Mouse (Mus musculus) embryonic facial prominence, embryonic 14.5 days (tissue): ENCODE data around the gene Stat5b. TPM values are rescaled to one million over a fixed set of nuclear protein-coding genes. Genes with fewer than 3 reads are reported as not detected.

ENCODE experiments used
- ATAC-seq: fragments of 200-750 bp; cut with Nextera tagmentation; 2 replicates; pipeline ENCODE4 v1.8.0; 2017; ENCODE audit warnings: low read depth, moderate number of reproducible peaks, moderate TSS enrichment
- DNase-seq: peaks from one replicate; pipeline ENCODE4 v3.0.0-alpha.2; 2015; ENCODE audit warnings: low spot score
- H3K27ac ChIP-seq: fragments of 300-500 bp; sonication (generic); replicated peaks from 2 replicates; pipeline ENCODE4 v1.5.1; 2014; ENCODE audit warnings: low read depth, mild to moderate bottlenecking, low read length, moderate library complexity
- H3K27me3 ChIP-seq: fragments of 300-500 bp; sonication (generic); replicated peaks from 2 replicates; pipeline ENCODE4 v1.6.1; 2014; ENCODE audit warnings: low read length; ENCODE audit not compliant: control insufficient read depth, insufficient read depth
- H3K36me3 ChIP-seq: fragments of 300-500 bp; sonication (generic); 2 replicates; pipeline ENCODE4 v1.6.1; 2014; ENCODE audit warnings: low read length, mixed read lengths; ENCODE audit not compliant: control insufficient read depth, insufficient read depth
- H3K4me1 ChIP-seq: fragments of 300-500 bp; sonication (generic); 2 replicates; pipeline ENCODE4 v1.6.1; 2014; ENCODE audit warnings: antibody characterized with exemption, low read length; ENCODE audit not compliant: control insufficient read depth, insufficient read depth
- H3K4me2 ChIP-seq: fragments of 300-500 bp; sonication (generic); 2 replicates; pipeline ENCODE4 v1.6.1; 2014; ENCODE audit warnings: low read depth, mild to moderate bottlenecking, low read length, moderate library complexity, mixed read lengths
- H3K4me3 ChIP-seq: fragments of 300-500 bp; sonication (generic); 2 replicates; pipeline ENCODE4 v1.5.1; 2014; ENCODE audit warnings: low read depth, mild to moderate bottlenecking, low read length
- H3K9ac ChIP-seq: fragments of 300-500 bp; sonication (generic); 2 replicates; pipeline ENCODE4 v1.6.1; 2014; ENCODE audit warnings: low read depth, mild to moderate bottlenecking, low read length, moderate library complexity, mixed read lengths
- H3K9me3 ChIP-seq: fragments of 300-500 bp; sonication (generic); 2 replicates; pipeline ENCODE4 v1.6.1; 2016; ENCODE audit warnings: low read length; ENCODE audit not compliant: control insufficient read depth
- WGBS: fragments of 180-500 bp; shearing (Covaris S2); extraction: QIAGEN DNeasy Blood & Tissue Kit; methylation state at CpG from one replicate; pipeline ENCODE4 v1.1.7; 2014; 5-methylcytosine and 5-hydroxymethylcytosine counted together
- polyA plus RNA-seq: library from polyadenylated mRNA; unstranded; fragments of >200 nt; fragmentation: Nextera tagmentation; extraction: Ambion mirVana; gene quantifications from 2 replicates; pipeline ENCODE4 v1.2.1, GENCODE M21; 2014

Gene Stat5b
- polyA plus RNA-seq, 1 experiment from 2014 or later = 27.6 TPM

DNA sequence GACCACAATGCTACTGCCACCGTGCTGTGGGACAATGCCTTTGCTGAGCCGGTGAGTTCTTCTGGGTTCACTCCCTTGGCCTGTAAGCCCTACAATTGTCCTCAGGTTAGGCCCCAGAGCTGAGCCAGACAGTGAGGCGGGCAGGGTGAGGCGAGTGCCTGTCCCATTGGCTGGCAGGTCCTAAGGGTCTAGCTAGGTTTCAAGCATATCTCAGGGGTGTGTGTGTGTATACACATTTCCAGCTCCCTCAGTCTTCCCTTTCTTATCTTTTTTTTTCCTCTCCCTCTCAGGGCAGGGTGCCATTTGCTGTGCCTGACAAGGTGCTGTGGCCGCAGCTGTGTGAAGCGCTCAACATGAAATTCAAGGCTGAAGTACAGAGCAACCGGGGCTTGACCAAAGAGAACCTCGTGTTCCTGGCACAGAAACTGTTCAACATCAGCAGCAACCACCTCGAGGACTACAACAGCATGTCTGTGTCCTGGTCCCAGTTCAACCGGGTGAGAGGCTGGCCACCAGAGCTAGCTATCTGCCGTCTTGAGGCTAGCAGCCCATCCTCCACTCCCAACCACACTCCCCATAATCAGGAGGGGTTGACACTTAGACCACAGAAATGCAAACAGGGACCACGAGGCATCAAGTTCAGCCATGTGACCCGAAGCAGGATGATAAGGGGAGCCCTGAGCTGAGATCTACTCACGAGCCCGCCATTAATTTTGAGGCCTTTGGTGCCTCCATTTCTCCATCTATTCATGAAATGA, 29.0 kb upstream of the Stat5b start:
- H3K27ac ChIP-seq = no peak overlapping the region
- H3K4me2 ChIP-seq = no peak overlapping the region
- H3K27me3 ChIP-seq = no peaks in the 10 kb centered on the region
- H3K9ac ChIP-seq = no peak overlapping the region
- H3K9me3 ChIP-seq = no peaks in the 10 kb centered on the region
- WGBS = 72% methylated on average over 15 of the region's 15 CpGs
- DNase-seq (no peak), ATAC-seq (no peak)
- no peaks in the 10 kb centered on the region for H3K4me1 ChIP-seq
- H3K4me3 ChIP-seq = no peak overlapping the region
- no peaks in the 10 kb centered on the region; the same call in 1 of the 2 replicates for H3K36me3 ChIP-seq

DNA sequence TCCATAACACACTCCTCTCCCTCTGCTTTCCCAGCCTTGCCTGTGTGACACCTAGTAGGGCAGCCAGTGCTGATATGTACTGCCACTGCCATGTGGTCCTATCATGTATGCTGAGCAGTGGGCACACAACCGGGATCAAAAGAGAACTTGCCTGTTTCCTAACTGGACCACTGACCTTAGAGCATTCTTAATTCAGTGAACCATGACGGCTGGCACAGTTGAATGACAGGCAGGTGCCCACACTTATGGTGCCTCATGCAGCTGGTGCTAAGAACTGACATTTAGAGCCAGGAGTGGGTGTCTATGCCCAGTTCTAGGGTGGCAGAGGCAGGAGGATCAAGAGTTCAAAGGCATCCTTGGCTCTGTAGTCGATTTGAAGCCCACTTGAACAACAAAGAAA, 25.2 kb upstream of the Stat5b start:
- Histone ChIP-seq H3K27ac (no peak overlapping the region), H3K4me1 (no peaks in the 10 kb centered on the region; the same call in 1 of the 2 replicates), H3K27me3 (no peaks in the 10 kb centered on the region), H3K9me3 (no peaks in the 10 kb centered on the region), H3K4me3 (no peak overlapping the region), H3K4me2 (no peak overlapping the region), H3K9ac (no peak overlapping the region), H3K36me3 (no peaks in the 10 kb centered on the region; the same call in 1 of the 2 replicates)
- ATAC-seq = no peak
- 75% methylated on average over 3 of the region's 3 CpGs for WGBS
- no peak for DNase-seq

DNA sequence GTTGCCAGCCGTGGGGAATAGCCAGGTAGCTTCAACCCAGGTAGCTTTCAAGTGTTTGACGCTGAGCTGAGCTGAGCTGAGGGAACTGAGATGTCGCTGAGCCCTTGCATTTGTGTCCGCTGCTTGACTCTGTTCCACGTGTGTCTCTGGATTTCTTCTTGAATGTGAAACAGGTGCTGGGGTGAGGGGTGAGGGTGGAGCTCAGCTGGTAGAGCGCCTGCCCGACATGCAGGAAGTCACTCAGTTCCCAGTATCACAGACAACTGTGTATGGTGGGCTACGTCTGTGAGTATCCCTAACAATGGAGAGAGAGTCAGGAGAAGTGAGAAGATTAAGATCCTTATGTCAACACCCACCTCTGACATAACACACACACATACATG, 20.4 kb upstream of the Stat5b start:
- H3K9ac ChIP-seq = no peak overlapping the region
- no peaks in the 10 kb centered on the region for H3K9me3 ChIP-seq
- H3K4me1 ChIP-seq = no peaks in the 10 kb centered on the region; the same call in 1 of the 2 replicates
- H3K4me2 ChIP-seq = no peak overlapping the region
- DNase-seq (no peak), ATAC-seq (no peak)
- no peaks in the 10 kb centered on the region for H3K36me3 ChIP-seq
- H3K4me3 ChIP-seq = no peak overlapping the region
- WGBS = 56% methylated on average over 8 of the region's 8 CpGs
- no peak overlapping the region for H3K27ac ChIP-seq
- no peaks in the 10 kb centered on the region for H3K27me3 ChIP-seq

DNA sequence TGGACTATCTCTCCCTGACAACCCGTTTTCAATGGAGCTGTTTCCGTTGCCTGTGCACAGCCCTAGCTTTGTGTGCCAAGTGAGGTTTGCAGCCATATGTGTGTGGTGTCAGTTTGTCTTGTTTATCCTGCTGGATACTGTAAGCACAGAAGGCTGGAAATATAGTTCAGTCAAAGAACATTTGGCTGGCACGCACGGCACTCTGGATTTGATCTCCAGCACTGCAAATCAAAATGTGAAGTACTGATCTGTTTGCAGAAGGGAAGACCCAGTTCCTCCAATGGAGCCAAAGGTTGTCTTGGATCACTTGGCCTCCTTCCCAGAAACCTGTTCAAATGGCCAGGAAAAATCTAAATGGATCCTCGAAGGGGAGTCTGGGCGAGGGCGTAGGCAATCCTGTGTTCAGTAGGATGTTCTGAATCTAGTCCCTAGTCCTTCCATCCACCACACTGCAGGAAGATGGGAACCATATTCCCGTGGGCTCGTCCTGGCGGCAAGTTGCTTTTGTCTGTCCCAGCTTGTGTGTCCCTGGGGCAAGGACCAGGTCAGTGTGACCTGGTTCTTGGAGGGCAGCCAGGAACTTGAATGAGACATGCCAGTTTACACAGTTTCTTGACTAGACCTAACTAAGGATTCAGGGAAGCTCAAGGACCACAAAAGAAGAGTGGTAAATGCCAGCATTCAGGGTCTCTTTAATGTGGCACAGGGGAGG, 19.9 kb upstream of the Stat5b start:
- no peak overlapping the region for H3K27ac ChIP-seq
- WGBS = 72% methylated on average over 10 of the region's 10 CpGs
- H3K4me2 ChIP-seq = no peak overlapping the region

DNA sequence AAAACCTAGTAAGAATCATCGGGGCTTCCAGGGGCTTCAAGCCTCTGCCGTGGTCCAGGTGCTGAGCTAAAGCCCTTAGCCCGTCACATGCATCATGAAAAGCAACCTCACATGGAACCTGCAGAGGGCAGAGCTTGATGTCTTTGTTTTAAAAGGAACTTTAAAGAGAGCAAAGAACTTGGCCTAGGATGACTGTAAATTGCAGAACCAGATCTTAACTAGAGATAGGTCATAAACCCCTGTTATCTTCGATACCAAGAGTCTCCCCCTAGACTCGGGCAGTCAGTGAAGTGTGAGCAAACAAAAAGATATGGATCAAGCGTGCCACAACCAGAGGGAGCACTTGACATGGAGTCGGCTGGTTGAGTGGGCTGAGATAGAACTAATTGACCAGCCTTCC, 15.1 kb upstream of the Stat5b start:
- Histone ChIP-seq H3K4me1 (no peaks in the 10 kb centered on the region; the same call in 1 of the 2 replicates), H3K36me3 (no peaks in the 10 kb centered on the region), H3K9ac (no peak overlapping the region), H3K27ac (no peak overlapping the region), H3K4me3 (no peak overlapping the region), H3K4me2 (no peak overlapping the region), H3K27me3 (no peaks in the 10 kb centered on the region; the same call in none of the 2 replicates), H3K9me3 (no peaks in the 10 kb centered on the region)
- DNase-seq (no peak), ATAC-seq (no peak)
- 85% methylated on average over 7 of the region's 7 CpGs for WGBS

More for the DNA sequence above, 19.9 kb upstream of the Stat5b start:
- no peak for ATAC-seq
- H3K27me3 ChIP-seq = no peaks in the 10 kb centered on the region
- no peaks in the 10 kb centered on the region for H3K36me3 ChIP-seq
- no peak overlapping the region for H3K4me3 ChIP-seq
- no peak for DNase-seq
- no peaks in the 10 kb centered on the region; the same call in 1 of the 2 replicates for H3K4me1 ChIP-seq
- H3K9ac ChIP-seq = no peak overlapping the region
- H3K9me3 ChIP-seq = no peaks in the 10 kb centered on the region

DNA sequence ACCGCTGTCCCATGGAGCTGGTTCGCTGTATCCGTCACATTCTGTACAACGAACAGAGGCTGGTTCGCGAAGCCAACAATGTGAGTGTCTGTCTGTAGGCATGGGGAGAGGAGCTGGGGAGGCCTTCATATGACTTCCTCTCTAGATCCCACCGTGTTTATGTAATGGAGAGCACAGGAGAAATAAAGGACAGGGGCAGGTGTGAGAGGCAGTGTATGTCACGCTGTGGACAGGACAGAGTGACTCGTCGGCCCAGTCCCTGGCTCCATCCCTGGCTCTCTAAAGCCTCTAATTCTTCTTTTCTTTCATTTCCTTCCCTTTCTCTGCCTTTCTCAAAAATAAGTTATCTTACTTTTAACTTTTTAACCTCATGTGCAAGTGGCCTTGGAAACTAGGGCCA, 12.6 kb upstream of the Stat5b start:
- no peaks in the 10 kb centered on the region; the same call in none of the 2 replicates for H3K27me3 ChIP-seq
- no peaks in the 10 kb centered on the region for H3K36me3 ChIP-seq

DNA sequence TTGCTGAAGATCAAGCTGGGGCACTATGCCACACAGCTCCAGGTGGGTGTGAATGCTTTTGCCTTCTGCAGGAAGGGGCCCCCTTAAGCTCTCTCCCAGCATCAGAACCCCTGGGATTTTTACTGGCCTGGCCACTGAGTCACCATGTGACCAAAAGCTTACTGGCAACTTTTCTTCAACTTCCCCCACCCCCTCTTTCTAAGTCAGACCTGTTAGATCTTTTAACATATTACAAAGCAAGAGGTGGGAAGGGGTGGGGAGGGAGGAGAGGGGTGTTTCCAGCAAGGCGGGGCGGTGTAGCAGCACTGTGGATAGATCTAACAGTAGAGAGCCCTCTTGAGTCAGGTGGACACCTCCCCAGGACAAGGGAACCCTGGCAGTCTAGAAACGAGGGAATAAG, 11.3 kb upstream of the Stat5b start:
- no peak overlapping the region for H3K4me3 ChIP-seq
- no peaks in the 10 kb centered on the region for H3K36me3 ChIP-seq
- H3K27me3 ChIP-seq = no peaks in the 10 kb centered on the region; the same call in none of the 2 replicates
- H3K4me1 ChIP-seq = peaks cover 7% of the 10 kb centered on the region; the same call in 1 of the 2 replicates
- DNase-seq (no peak), ATAC-seq (no peak)
- no peak overlapping the region for H3K9ac ChIP-seq
- 32% methylated on average over 3 of the region's 3 CpGs for WGBS
- H3K4me2 ChIP-seq = no peak overlapping the region
- no peaks in the 10 kb centered on the region for H3K9me3 ChIP-seq
- H3K27ac ChIP-seq = no peak overlapping the region

More for the DNA sequence above, 12.6 kb upstream of the Stat5b start:
- Histone ChIP-seq H3K9ac (no peak overlapping the region), H3K4me2 (no peak overlapping the region), H3K4me3 (no peak overlapping the region), H3K9me3 (no peaks in the 10 kb centered on the region), H3K4me1 (peaks cover 7% of the 10 kb centered on the region; the same call in 1 of the 2 replicates), H3K27ac (no peak overlapping the region)
- DNase-seq = no peak
- 88% methylated on average over 10 of the region's 10 CpGs for WGBS
- no peak for ATAC-seq

DNA sequence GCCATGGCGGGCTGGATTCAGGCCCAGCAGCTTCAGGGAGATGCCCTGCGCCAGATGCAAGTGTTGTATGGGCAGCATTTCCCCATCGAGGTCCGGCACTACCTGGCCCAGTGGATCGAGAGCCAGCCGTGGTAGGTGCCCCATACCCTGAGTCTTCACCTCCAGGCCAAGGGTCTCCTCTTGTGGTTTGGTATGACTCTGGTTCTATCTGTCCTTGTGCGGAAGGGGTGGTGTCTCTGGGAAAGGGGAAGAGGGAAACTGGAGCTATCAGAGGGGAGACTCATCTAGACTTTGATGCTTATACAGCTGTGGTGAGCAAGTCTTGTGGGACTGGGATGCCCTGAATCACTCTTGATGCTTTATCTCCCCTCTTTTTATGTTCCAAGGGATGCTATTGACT, 10.8 kb upstream of the Stat5b start:
- H3K9ac ChIP-seq = no peak overlapping the region
- H3K27me3 ChIP-seq = no peaks in the 10 kb centered on the region; the same call in none of the 2 replicates
- no peak overlapping the region for H3K4me3 ChIP-seq
- no peaks in the 10 kb centered on the region for H3K36me3 ChIP-seq
- DNase-seq (no peak), ATAC-seq (no peak)
- no peak overlapping the region for H3K4me2 ChIP-seq
- H3K27ac ChIP-seq = no peak overlapping the region
- peaks cover 7% of the 10 kb centered on the region; the same call in 1 of the 2 replicates for H3K4me1 ChIP-seq
- 84% methylated on average over 7 of the region's 7 CpGs for WGBS
- no peaks in the 10 kb centered on the region for H3K9me3 ChIP-seq
